Mouse (Mus musculus) layer of hippocampus, adult 11-12 months (tissue): Measurements from ENCODE around the gene Sipa1l3.

Experiments used
- DNase-seq: peaks from one replicate; pipeline ENCODE4 v3.0.0; 2022; ENCODE audit warnings: low spot score

Gene Sipa1l3

DNA sequence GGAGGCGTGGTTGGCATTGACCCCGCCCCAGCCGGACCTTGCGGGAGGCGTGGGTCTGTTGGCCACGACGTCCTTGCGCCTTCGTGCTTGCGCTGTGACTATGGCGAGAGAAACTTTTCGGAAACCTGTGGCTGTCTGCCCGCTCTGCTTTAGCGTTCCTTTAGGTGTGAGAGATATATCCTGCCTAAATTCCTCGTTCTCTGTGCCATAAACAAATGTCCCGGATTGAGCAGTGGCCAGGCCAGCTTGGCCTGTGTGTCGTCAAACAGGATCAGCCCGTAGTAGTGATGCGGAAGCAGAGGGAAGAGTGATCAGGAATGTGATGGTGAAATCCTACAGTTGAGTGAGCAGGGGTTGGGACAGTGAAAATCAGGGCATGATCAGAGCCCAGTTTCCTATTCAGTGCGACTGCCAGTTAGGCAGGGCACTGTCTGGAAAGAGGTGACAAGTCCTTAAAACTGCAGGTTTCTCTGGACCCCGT is 236.3 kb downstream of the Sipa1l3 start:
- DNase-seq = no peak

- peak; percentile 41 for DNase-seq
Measured at GRCm38 (mm10) chr7:29281201-29282073, 237.0 kb downstream of the Sipa1l3 start, which contains the start of gene Spint2. Gene Spint2 (minus strand): TSS chr7:29281912.

- no peak for DNase-seq
Measured at GRCm38 (mm10) chr7:29280801-29281200, 237.6 kb downstream of the Sipa1l3 start.

- no peak for DNase-seq
Measured at GRCm38 (mm10) chr7:29279924-29280323, 238.5 kb downstream of the Sipa1l3 start.

GRCm38 (mm10) chr7:29279261-29279660 is 239.2 kb downstream of the Sipa1l3 start:
- DNase-seq = no peak

DNA sequence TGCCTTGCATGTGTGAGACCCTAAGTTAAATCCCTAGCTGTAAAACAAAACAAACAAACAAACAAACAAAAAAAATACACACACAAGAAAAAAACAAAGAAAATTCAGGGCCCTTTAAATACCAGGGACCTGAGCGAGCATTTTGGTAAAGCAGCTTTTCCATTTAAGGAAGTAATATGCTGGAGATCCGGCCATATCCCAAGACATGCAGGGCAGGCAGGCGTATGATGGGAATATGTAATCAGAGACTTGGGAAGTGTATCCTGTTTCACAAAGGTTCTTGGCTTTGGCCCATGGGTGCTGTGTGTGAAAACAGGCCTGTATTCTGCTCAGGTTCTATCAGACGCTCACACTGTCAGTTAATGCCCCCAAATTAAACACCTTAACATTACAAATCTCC is 240.9 kb downstream of the Sipa1l3 start:
- DNase-seq = no peak

DNA sequence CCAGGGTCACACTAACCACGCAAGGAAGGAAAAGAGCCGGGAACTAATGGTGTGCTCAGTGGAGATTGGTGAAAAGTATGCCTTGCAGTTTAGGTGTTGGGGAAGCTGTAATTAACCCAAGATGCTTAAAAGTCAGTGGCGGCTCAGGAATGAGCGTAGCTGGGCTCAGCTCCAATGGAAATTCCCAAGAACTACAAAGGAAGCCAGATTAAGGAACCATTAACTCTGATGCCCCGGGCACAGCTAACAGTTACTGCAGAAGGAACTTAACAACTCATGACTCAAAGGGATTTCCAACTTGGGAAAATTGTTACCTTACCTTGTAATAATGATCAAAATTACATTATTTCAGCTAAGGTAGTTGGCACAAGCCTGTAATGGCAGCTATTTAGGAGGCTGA is 241.7 kb downstream of the Sipa1l3 start:
- no peak for DNase-seq

DNA sequence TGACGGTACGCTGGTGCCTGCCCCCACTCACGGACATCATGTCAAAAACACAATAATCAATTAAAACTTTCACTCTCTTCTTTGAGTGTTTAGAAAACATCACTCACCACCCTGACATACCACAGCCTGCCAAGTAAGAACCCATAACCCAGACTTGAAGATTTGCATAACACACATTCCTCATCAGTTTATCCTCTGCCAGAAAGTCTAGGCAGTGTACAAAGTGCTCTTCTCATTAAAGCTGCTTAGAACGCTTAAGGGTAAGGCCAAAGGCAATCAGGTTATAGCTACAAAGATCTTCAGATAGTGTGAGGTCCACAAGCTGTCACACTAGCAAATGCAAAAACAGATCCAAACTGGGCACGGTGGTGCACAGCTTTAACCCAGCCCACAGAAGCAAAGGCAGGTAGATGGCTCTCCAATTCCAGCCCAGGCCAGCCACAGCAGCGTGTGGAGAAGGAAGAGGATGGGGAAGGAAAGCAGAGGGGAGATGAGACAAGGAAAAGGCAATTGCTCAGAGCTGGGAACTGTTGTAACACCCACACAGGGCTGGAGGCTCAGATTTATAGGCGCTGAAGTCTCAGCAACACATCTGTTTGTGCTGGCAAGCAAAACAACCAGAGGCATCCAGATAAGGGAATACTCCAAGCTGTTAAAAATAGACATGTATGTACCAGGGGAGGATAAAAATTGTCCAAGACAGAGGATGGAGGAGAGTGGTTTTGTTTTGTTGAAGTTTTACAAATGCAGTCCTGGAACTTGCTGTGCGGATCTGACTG is 246.6 kb downstream of the Sipa1l3 start:
- no peak for DNase-seq

- DNase-seq = no peak
Measured at GRCm38 (mm10) chr7:29270445-29270844, 248.0 kb downstream of the Sipa1l3 start.
